Mouse (Mus musculus) testis, adult 10 weeks (tissue): ENCODE results near the gene Zbtb25. TPM values are rescaled to one million over a fixed set of nuclear protein-coding genes. Genes with fewer than 3 reads are reported as not detected.

Experiments used
- polyA plus RNA-seq: library from polyadenylated mRNA; stranded (reverse); fragments of 350-450 nt; fragmentation: Illumina TruSeq; extraction: RNeasy Lipid Tissue Mini Kit (QIAGEN cat#74804); gene quantifications from one replicate; pipeline ENCODE4 v1.2.3, GENCODE M21; 2014; ENCODE audit warnings: low read depth, low replicate concordance

Gene Zbtb25
- polyA plus RNA-seq = 68.3 TPM

DNA sequence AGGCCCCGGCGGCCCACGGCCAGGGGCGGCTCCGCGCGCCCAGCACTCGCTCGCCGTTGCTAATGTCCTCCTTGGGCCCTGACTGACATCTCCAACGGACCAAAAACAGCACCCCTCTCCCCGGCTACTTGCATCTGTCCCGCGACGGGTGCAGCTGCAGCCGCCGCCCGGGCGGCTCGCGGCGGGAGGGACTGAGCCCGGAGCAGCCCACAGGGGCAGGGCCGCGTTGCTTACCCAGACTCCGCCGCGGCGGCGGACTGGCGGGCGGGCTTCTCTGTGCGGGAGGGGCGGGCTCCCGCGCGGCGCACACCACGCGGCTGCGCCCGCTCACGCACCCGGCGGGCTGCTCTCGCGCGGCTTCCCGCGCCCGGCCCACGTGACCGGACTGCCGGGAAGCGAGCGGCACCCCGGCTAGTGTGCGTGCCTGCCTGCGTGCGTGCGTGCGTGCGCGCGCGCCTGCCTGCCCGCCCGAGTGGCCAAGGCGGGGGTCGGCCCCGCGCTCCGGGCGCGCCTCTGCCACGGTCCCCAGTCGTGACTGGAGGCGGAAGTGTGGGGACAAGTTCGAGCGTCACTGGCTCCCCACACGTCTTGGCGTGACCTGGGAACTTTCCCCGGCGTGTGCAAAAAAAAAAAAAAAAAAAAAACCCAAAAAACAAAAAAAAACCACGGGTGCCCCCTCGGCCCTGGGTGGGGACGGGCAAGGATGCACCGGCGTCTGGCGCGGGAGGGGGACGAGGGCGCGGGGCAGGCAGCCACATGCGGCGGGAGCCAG, at the start of gene Zbtb25:
Gene Zbtb25 (minus strand): TSS at position 397 of the 772 bp plus-strand sequence.

GRCm38 (mm10) chr12:76417433-76417854, 48.0 kb upstream of the Zbtb25 start, which contains the start of gene Ppp1r36:
Gene Ppp1r36, plus strand, starts transcription at chr12:76417538.

GRCm38 (mm10) chr12:76403886-76404537, 34.6 kb upstream of the Zbtb25 start, which contains the start of gene Hspa2:
Gene Hspa2, plus strand, starts transcription at chr12:76404176.

DNA sequence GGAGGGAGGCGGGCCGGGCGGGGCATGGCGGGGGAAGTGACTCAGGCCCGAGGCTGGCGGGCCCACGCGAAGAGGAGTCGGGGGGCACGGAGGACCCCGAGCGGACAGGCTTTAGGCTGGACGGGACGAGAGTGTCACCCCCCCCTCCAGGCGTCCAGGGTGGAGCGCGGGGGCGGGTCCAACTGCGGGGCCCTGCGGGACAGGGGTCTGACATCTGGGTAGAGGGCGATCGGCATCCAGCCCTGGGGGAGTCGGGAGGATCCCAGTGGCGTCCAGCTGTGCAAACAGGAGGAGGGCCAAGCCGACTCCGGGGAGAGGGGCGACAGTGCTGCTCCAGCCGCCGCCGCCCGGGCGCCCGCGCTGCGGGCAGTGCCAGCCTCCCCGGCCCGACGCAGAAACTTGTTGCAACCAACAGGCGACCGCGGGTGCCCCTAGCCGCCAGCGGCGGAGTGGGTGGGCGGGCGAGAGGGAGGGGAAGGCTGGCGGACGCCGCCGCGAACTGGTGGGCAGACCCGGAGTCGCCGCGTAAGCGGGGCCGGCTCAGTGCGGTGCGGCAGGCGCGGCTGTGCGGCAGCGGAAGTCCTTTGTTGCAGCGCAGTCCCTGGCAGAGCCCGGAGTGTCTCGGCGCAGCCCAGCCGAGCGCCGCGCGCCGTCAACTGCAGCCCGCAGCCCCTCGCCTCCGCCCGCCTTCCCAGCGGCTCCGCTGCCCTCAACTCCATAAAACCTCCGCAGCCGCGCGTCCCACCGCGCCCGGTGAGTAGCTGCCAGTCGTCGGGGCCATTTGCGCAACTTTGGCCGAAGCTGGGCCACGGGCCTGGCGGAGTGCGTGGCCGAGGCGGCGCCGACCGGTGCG, 802 bp upstream of the Zbtb25 start, which contains the start of gene Zbtb1:
Gene Zbtb1 (plus strand): TSS at position 289 of the 853 bp plus-strand sequence.

DNA sequence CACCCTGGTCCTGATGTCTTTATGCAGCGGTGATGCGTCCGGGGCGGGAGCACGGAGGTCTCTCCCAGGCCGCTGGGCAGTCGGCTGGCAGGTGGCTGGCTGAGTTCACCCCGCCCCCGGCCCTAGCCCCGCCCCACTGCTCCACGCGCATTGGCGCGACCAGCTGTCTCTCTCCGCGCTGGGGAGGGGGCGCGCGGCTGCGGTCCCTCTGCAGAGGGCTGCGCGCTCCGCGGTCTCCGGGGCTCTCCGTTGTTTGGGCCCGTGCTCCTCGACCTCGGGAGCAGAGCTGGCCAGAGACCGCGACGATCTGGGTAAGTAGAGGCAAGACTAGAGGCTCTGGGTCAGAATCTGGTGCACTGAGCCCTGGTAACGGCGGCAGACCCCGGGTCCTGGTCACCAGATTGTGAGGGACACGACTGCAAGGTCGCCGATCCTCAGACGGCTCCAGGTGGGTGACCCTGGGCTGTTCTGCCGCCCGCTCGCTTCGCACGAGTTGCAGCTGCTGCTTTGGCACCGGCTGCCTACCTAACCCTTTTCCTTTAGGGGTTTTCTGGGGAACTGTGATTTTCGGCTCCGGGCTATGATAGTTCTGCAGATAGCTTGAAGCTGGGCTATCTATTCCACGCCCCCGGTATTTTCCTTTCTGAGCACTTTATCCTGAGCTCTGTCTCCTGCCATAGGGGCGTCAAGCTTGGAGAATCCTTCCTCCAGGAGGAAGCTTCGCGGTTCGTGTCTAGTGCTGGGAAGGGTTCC, 44.5 kb downstream of the Zbtb25 start, which contains the start of gene Akap5:
Gene Akap5 (plus strand): TSS at position 213 of the 753 bp plus-strand sequence.

Other genes starting within 250 kb of the Zbtb25 start
- gene Esr2, start 192.3 kb downstream of the Zbtb25 start, polyA plus RNA-seq = 0.08 TPM
- gene Tex21, start 122.9 kb downstream of the Zbtb25 start, polyA plus RNA-seq = 311 TPM
- gene Mthfd1, start 114.3 kb downstream of the Zbtb25 start, polyA plus RNA-seq = 3.9 TPM
- 0.52 TPM for gene Akap5, start 44.7 kb downstream of the Zbtb25 start, polyA plus RNA-seq
- 1.8 TPM for gene Zbtb1, start 664 bp upstream of the Zbtb25 start, polyA plus RNA-seq
- gene Hspa2, start 34.6 kb upstream of the Zbtb25 start, polyA plus RNA-seq = 382 TPM
- 274 TPM for gene Ppp1r36, start 47.9 kb upstream of the Zbtb25 start, polyA plus RNA-seq
- 0.80 TPM for gene Plekhg3, start 161.3 kb upstream of the Zbtb25 start, polyA plus RNA-seq